Mouse (Mus musculus) midbrain, embryonic 13.5 days (tissue): ENCODE results near the gene Ghrl. TPM values are rescaled to one million over a fixed set of nuclear protein-coding genes. Genes with fewer than 3 reads are reported as not detected.
A peak's percentile ranks its signal among the peaks of the same experiment; 100 is the strongest.

ENCODE experiments used
- ATAC-seq: fragments of 200-750 bp; cut with Nextera tagmentation; 2 replicates; pipeline ENCODE4 v1.8.0; 2017; ENCODE audit warnings: mild to moderate bottlenecking, moderate TSS enrichment, moderate library complexity
- H3K27ac ChIP-seq: fragments of 300-500 bp; sonication (generic); 2 replicates; pipeline ENCODE4 v1.5.1; 2015; ENCODE audit warnings: inconsistent platforms, mild to moderate bottlenecking, moderate library complexity
- H3K27me3 ChIP-seq: fragments of 300-500 bp; sonication (generic); 2 replicates; pipeline ENCODE4 v1.6.1; 2015; ENCODE audit warnings: mild to moderate bottlenecking, inconsistent platforms
- H3K36me3 ChIP-seq: fragments of 300-500 bp; sonication (generic); 2 replicates; pipeline ENCODE4 v1.6.1; 2015; ENCODE audit warnings: mild to moderate bottlenecking, inconsistent platforms
- H3K4me1 ChIP-seq: fragments of 300-500 bp; sonication (generic); replicated peaks from 2 replicates; pipeline ENCODE4 v1.6.1; 2015; ENCODE audit warnings: inconsistent platforms
- H3K4me2 ChIP-seq: fragments of 300-500 bp; sonication (generic); replicated peaks from 2 replicates; pipeline ENCODE4 v1.6.1; 2015; ENCODE audit warnings: moderate library complexity, mild to moderate bottlenecking, inconsistent platforms
- H3K4me3 ChIP-seq: fragments of 300-500 bp; sonication (generic); replicated peaks from 2 replicates; pipeline ENCODE4 v1.5.1; 2015; ENCODE audit warnings: mild to moderate bottlenecking, inconsistent platforms
- H3K9ac ChIP-seq: fragments of 300-500 bp; sonication (generic); replicated peaks from 2 replicates; pipeline ENCODE4 v1.6.1; 2015; ENCODE audit warnings: mild to moderate bottlenecking, inconsistent platforms
- H3K9me3 ChIP-seq: fragments of 300-500 bp; sonication (generic); 2 replicates; pipeline ENCODE4 v1.6.1; 2016; ENCODE audit warnings: mild to moderate bottlenecking, inconsistent platforms
- WGBS: fragments of 180-500 bp; shearing (Covaris S2); methylation state at CpG from one replicate; pipeline ENCODE4 v1.1.7; 2015; 5-methylcytosine and 5-hydroxymethylcytosine counted together
- polyA plus RNA-seq: library from polyadenylated mRNA; unstranded; fragments of >200 nt; fragmentation: Nextera tagmentation; extraction: Ambion mirVana; gene quantifications from 2 replicates; pipeline ENCODE4 v1.2.1, GENCODE M21; 2015

Ghrl gene
- polyA plus RNA-seq: 0.70 and 1.8 TPM in 2 replicates

- no peak for ATAC-seq
- H3K4me3 ChIP-seq: no peak within 1 kb of the TSS
- H3K4me1 ChIP-seq: no peaks in the 10 kb centered on the region
- no peak within 1 kb of the TSS for H3K9ac ChIP-seq
- no peaks in the 10 kb centered on the region for H3K27me3 ChIP-seq
- no peaks in the 10 kb centered on the region for H3K9me3 ChIP-seq
- 93% methylated on average over 3 of the region's 3 CpGs for WGBS
- H3K27ac ChIP-seq: no peak within 1 kb of the TSS
- H3K4me2 ChIP-seq: no peak within 1 kb of the TSS
- peaks cover 89% of the 10 kb centered on the region for H3K36me3 ChIP-seq
Measured at GRCm38 (mm10) chr6:113719878-113720277, at the start of gene Ghrl. TSS of gene Ghrl (minus strand) at chr6:113719880.

GRCm38 (mm10) chr6:113768804-113769203, 49.1 kb upstream of the Ghrl start:
- H3K27ac ChIP-seq: no peak overlapping the region
- no peak overlapping the region for H3K9ac ChIP-seq
- no peaks in the 10 kb centered on the region for H3K9me3 ChIP-seq
- WGBS: 81% methylated on average over 11 of the region's 11 CpGs
- H3K4me3 ChIP-seq: no peak overlapping the region
- ATAC-seq: no peak
- H3K36me3 ChIP-seq: peaks cover 30% of the 10 kb centered on the region
- H3K27me3 ChIP-seq: no peaks in the 10 kb centered on the region
- no peaks in the 10 kb centered on the region for H3K4me1 ChIP-seq
- H3K4me2 ChIP-seq: no peak overlapping the region

- no peak overlapping the region for H3K4me2 ChIP-seq
- H3K27me3 ChIP-seq: peaks cover 6% of the 10 kb centered on the region
- H3K36me3 ChIP-seq: peaks cover 52% of the 10 kb centered on the region
- 24% methylated on average over 7 of the region's 7 CpGs for WGBS
- no peak overlapping the region for H3K9ac ChIP-seq
- H3K9me3 ChIP-seq: no peaks in the 10 kb centered on the region
- ATAC-seq: peak; percentile 71
- H3K4me1 ChIP-seq: no peaks in the 10 kb centered on the region
- no peak overlapping the region for H3K4me3 ChIP-seq
- no peak overlapping the region for H3K27ac ChIP-seq
Measured at GRCm38 (mm10) chr6:113761644-113762043, 42.0 kb upstream of the Ghrl start.

GRCm38 (mm10) chr6:113749119-113749685, 29.5 kb upstream of the Ghrl start:
- no peak overlapping the region for H3K4me3 ChIP-seq
- H3K27me3 ChIP-seq: peaks cover 38% of the 10 kb centered on the region
- no peak overlapping the region for H3K9ac ChIP-seq
- WGBS: 62% methylated on average over 17 of the region's 17 CpGs
- H3K4me2 ChIP-seq: no peak overlapping the region
- no peaks in the 10 kb centered on the region for H3K9me3 ChIP-seq
- peaks cover 32% of the 10 kb centered on the region for H3K36me3 ChIP-seq
- no peaks in the 10 kb centered on the region for H3K4me1 ChIP-seq
- no peak overlapping the region for H3K27ac ChIP-seq
- ATAC-seq: no peak

GRCm38 (mm10) chr6:113748351-113748750, 28.7 kb upstream of the Ghrl start:
- H3K27ac ChIP-seq: no peak overlapping the region
- H3K4me3 ChIP-seq: no peak overlapping the region
- 37% methylated on average over 26 of the region's 26 CpGs for WGBS
- no peaks in the 10 kb centered on the region for H3K4me1 ChIP-seq
- ATAC-seq: no peak
- no peaks in the 10 kb centered on the region for H3K9me3 ChIP-seq
- peaks cover 24% of the 10 kb centered on the region for H3K36me3 ChIP-seq
- no peak overlapping the region for H3K9ac ChIP-seq
- H3K4me2 ChIP-seq: no peak overlapping the region
- peaks cover 38% of the 10 kb centered on the region for H3K27me3 ChIP-seq

- Histone ChIP-seq H3K27me3 (peaks cover 38% of the 10 kb centered on the region), H3K27ac (no peak overlapping the region), H3K9ac (no peak overlapping the region), H3K4me3 (no peak overlapping the region), H3K4me2 (no peak overlapping the region), H3K4me1 (no peaks in the 10 kb centered on the region), H3K36me3 (peaks cover 18% of the 10 kb centered on the region), H3K9me3 (no peaks in the 10 kb centered on the region)
- WGBS: 89% methylated on average over 14 of the region's 14 CpGs
- no peak for ATAC-seq
Measured at GRCm38 (mm10) chr6:113747284-113747683, 27.6 kb upstream of the Ghrl start.

GRCm38 (mm10) chr6:113745117-113745516, 25.4 kb upstream of the Ghrl start:
- H3K9ac ChIP-seq: no peak overlapping the region
- H3K4me2 ChIP-seq: no peak overlapping the region
- peaks cover 36% of the 10 kb centered on the region for H3K27me3 ChIP-seq
- no peak overlapping the region for H3K4me3 ChIP-seq
- H3K9me3 ChIP-seq: no peaks in the 10 kb centered on the region
- H3K27ac ChIP-seq: no peak overlapping the region
- peaks cover 8% of the 10 kb centered on the region; the same call in 1 of the 2 replicates for H3K36me3 ChIP-seq
- ATAC-seq: no peak
- no peaks in the 10 kb centered on the region; the same call in 1 of the 2 replicates for H3K4me1 ChIP-seq

GRCm38 (mm10) chr6:113743111-113743510, 23.4 kb upstream of the Ghrl start:
- Histone ChIP-seq H3K4me2 (no peak overlapping the region), H3K36me3 (peaks cover 5% of the 10 kb centered on the region; the same call in 1 of the 2 replicates), H3K27me3 (peaks cover 19% of the 10 kb centered on the region), H3K4me1 (peaks cover 11% of the 10 kb centered on the region), H3K9me3 (no peaks in the 10 kb centered on the region), H3K27ac (no peak overlapping the region), H3K4me3 (no peak overlapping the region), H3K9ac (no peak overlapping the region)
- 44% methylated on average over 1 of the region's 1 CpGs for WGBS
- ATAC-seq: no peak

GRCm38 (mm10) chr6:113742321-113742720, 22.6 kb upstream of the Ghrl start:
- H3K4me1 ChIP-seq: peaks cover 11% of the 10 kb centered on the region
- no peak overlapping the region for H3K27ac ChIP-seq
- H3K36me3 ChIP-seq: peaks cover 6% of the 10 kb centered on the region
- H3K9me3 ChIP-seq: no peaks in the 10 kb centered on the region
- no peak overlapping the region for H3K4me2 ChIP-seq
- ATAC-seq: no peak
- peaks cover 14% of the 10 kb centered on the region for H3K27me3 ChIP-seq
- H3K4me3 ChIP-seq: no peak overlapping the region
- 83% methylated on average over 1 of the region's 1 CpGs for WGBS
- H3K9ac ChIP-seq: no peak overlapping the region

- ATAC-seq: no peak
- Histone ChIP-seq H3K4me1 (peaks cover 11% of the 10 kb centered on the region), H3K4me3 (no peak overlapping the region), H3K9ac (no peak overlapping the region), H3K27me3 (peaks cover 10% of the 10 kb centered on the region), H3K9me3 (no peaks in the 10 kb centered on the region), H3K27ac (no peak overlapping the region), H3K4me2 (no peak overlapping the region), H3K36me3 (peaks cover 11% of the 10 kb centered on the region)
- WGBS: 61% methylated on average over 2 of the region's 2 CpGs
Measured at GRCm38 (mm10) chr6:113741425-113741824, 21.7 kb upstream of the Ghrl start.

GRCm38 (mm10) chr6:113740236-113741217, 20.8 kb upstream of the Ghrl start, which contains the start of gene Sec13:
TSS of gene Sec13 (minus strand) at chr6:113740743.
- 5% methylated on average over 41 of the region's 41 CpGs for WGBS
- Histone ChIP-seq H3K27me3 (peaks cover 2% of the 10 kb centered on the region; the same call in 1 of the 2 replicates), H3K9me3 (no peaks in the 10 kb centered on the region), H3K4me3 (peak within 1 kb of the TSS; percentile 95), H3K4me1 (peaks cover 11% of the 10 kb centered on the region), H3K36me3 (peaks cover 20% of the 10 kb centered on the region), H3K27ac (peak within 1 kb of the TSS; percentile 59), H3K9ac (peak within 1 kb of the TSS; percentile 93), H3K4me2 (peak within 1 kb of the TSS; percentile 95)
- peak; percentile 90 for ATAC-seq
